Mouse (Mus musculus): ENCODE measurements around the gene Gldn. TPM values are rescaled to one million over a fixed set of nuclear protein-coding genes. Genes with fewer than 3 reads are reported as not detected.

Gene Gldn
- total and polyA plus RNA-seq, 3 experiments, result 0.16 TPM; not detected in 2

DNA sequence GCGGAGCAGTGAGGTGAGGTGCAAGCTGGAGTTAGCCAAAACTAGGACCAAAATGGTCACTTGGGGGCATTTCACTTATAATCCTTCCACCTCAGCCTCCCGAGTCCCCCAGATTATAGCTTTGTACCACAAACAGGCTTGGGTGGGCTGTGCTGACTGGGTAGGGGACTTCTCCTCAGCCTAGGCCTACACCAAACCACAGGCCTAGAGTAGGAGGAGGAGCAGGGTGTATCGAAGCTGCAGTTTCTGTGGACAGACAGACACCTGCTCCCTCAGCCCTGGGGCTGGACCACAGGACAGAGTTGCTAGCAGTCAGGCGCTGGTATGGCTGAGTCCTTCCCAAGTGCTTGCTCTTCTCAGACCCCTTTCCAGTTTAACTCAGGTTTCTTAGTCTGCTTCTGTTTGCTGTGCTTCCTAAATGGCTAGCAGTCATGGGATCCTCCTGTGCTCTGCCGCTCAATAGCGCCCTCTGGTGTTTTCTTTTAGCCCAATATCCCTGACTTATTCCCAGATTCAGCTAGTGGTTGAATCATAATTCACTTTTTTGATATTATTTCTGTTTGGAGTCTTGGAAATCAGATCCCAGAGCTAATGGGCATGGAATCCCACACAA, 50.4 kb downstream of the Gldn start:
- H3K9me3 ChIP-seq (replicated peaks), result no peaks in the 10 kb centered on the region
- H3K36me3 ChIP-seq (replicated peaks), result no peaks in the 10 kb centered on the region
- no peaks in the 10 kb centered on the region for H3K27me3 ChIP-seq (ENCODE audit: insufficient read depth, low read length)
- no peak overlapping the region for H3K4me3 ChIP-seq (ENCODE audit: low read depth, low read length)
- ATAC-seq (ENCODE audit: extremely low read depth, insufficient number of reproducible peaks, low FRiP score, poor library complexity, severe bottlenecking) (no peak), DNase-seq (ENCODE audit: low spot score) (no peak)
- no peaks in the 10 kb centered on the region for H3K4me1 ChIP-seq (ENCODE audit: insufficient read depth, low read depth, low read length)
- TF ChIP-seq GATA1 (IDR thresholded peaks at IDR 0.05; ENCODE audit: borderline replicate concordance, low read length) (no peak), TAL1 (conservative IDR thresholded peaks at IDR 0.05; ENCODE audit: low read depth, low read length) (no peak), CTCF (IDR thresholded peaks at IDR 0.05; ENCODE audit: low read depth, low read length) (peak; percentile 50)

DNA sequence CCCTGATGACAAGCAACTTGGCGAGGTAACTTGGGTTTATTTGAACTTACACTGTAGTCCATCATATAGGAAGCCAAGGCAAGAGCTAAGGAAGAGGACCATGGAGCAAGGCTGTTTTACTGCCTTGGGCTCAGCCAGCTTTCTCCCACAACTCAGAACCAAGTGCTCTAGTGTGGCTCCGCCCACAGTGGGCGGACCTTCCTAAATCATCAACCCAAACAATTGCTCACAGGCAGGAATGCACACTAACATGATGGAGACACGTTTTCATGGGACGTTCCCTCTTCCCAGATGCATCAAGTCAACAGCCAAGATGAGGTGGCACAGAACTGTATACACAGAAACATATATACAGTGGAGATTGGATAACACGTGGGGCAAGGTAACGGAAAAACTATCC, 55.7 kb downstream of the Gldn start:
- H3K36me3 ChIP-seq (replicated peaks), result no peaks in the 10 kb centered on the region
- no peak for DNase-seq (ENCODE audit: low spot score)
- H3K27me3 ChIP-seq (ENCODE audit: insufficient read depth, low read length), result peaks cover 4% of the 10 kb centered on the region; the same call in 1 of the 2 replicates
- TF ChIP-seq GATA2 (IDR thresholded peaks at IDR 0.05; ENCODE audit: borderline replicate concordance, low read depth, low read length) (no peak), CTCF (IDR thresholded peaks at IDR 0.05; ENCODE audit: low read depth, low read length) (no peak), POLR2AphosphoS5 (IDR thresholded peaks at IDR 0.05; ENCODE audit: insufficient replicate concordance, low read depth, low read length) (no peak), TAL1 (conservative IDR thresholded peaks at IDR 0.05; ENCODE audit: low read depth, low read length) (no peak), GATA1 (IDR thresholded peaks at IDR 0.05; ENCODE audit: borderline replicate concordance, low read length) (no peak)
- no peaks in the 10 kb centered on the region for H3K4me1 ChIP-seq (ENCODE audit: insufficient read depth, low read depth, low read length)
- no peak for ATAC-seq (ENCODE audit: extremely low read depth, insufficient number of reproducible peaks, low FRiP score, poor library complexity, severe bottlenecking)
- no peak overlapping the region for H3K4me3 ChIP-seq (ENCODE audit: low read depth, low read length)
- no peaks in the 10 kb centered on the region for H3K9me3 ChIP-seq (replicated peaks)

- Histone ChIP-seq H3K4me3 (ENCODE audit: low read depth, low read length) (no peak overlapping the region), H3K36me3 (replicated peaks) (no peaks in the 10 kb centered on the region), H3K4me1 (ENCODE audit: insufficient read depth, low read depth, low read length) (no peaks in the 10 kb centered on the region), H3K9me3 (replicated peaks) (no peaks in the 10 kb centered on the region), H3K27me3 (ENCODE audit: insufficient read depth, low read length) (no peaks in the 10 kb centered on the region)
- no peak for DNase-seq (ENCODE audit: low spot score)
- ATAC-seq (ENCODE audit: extremely low read depth, insufficient number of reproducible peaks, low FRiP score, poor library complexity, severe bottlenecking), result no peak
- TF ChIP-seq POLR2AphosphoS5 (IDR thresholded peaks at IDR 0.05; ENCODE audit: insufficient replicate concordance, low read depth, low read length) (no peak), TAL1 (conservative IDR thresholded peaks at IDR 0.05; ENCODE audit: low read depth, low read length) (no peak), CTCF (IDR thresholded peaks at IDR 0.05; ENCODE audit: low read depth, low read length) (no peak), GATA2 (IDR thresholded peaks at IDR 0.05; ENCODE audit: borderline replicate concordance, low read depth, low read length) (no peak), GATA1 (IDR thresholded peaks at IDR 0.05; ENCODE audit: borderline replicate concordance, low read length) (no peak)
These were observed 70.5 kb downstream of the Gldn start for GRCm38 (mm10) chr9:54356756-54357155.

Other genes with a start within 250 kb of the Gldn start
- not detected in 2 replicates for gene Tnfaip8l3, start 218.1 kb upstream of the Gldn start, total RNA-seq (2014; fragmentation: Nextera tagmentation)
- gene Tnfaip8l3, start 218.1 kb upstream of the Gldn start, total RNA-seq (2017), result 0.06 and 0.11 TPM in 2 replicates
- gene Tnfaip8l3, start 218.1 kb upstream of the Gldn start, polyA plus RNA-seq (2012), result not detected in 2 replicates
- gene Cyp19a1, start 18.4 kb upstream of the Gldn start, total RNA-seq (2014; fragmentation: Nextera tagmentation), result not detected in 2 replicates
- 0.27 TPM in 1 of 2 replicates, not detected in the other for gene Cyp19a1, start 18.4 kb upstream of the Gldn start, total RNA-seq (2017)
- not detected in 2 replicates for gene Cyp19a1, start 18.4 kb upstream of the Gldn start, polyA plus RNA-seq (2012)
- not detected in 2 replicates for gene Dmxl2, start 215.1 kb downstream of the Gldn start, total RNA-seq (2014; fragmentation: Nextera tagmentation)
- 0.11 and 0.23 TPM in 2 replicates for gene Dmxl2, start 215.1 kb downstream of the Gldn start, total RNA-seq (2017)
- not detected in 2 replicates for gene Dmxl2, start 215.1 kb downstream of the Gldn start, polyA plus RNA-seq (2012)

Measured in G1E (cell line).